Mouse (Mus musculus) kidney, adult 9 months (tissue): ENCODE data around the gene Kif20b.

Experiments used
- DNase-seq: peaks from one replicate; pipeline ENCODE4 v3.0.0; 2022

Kif20b gene

DNA sequence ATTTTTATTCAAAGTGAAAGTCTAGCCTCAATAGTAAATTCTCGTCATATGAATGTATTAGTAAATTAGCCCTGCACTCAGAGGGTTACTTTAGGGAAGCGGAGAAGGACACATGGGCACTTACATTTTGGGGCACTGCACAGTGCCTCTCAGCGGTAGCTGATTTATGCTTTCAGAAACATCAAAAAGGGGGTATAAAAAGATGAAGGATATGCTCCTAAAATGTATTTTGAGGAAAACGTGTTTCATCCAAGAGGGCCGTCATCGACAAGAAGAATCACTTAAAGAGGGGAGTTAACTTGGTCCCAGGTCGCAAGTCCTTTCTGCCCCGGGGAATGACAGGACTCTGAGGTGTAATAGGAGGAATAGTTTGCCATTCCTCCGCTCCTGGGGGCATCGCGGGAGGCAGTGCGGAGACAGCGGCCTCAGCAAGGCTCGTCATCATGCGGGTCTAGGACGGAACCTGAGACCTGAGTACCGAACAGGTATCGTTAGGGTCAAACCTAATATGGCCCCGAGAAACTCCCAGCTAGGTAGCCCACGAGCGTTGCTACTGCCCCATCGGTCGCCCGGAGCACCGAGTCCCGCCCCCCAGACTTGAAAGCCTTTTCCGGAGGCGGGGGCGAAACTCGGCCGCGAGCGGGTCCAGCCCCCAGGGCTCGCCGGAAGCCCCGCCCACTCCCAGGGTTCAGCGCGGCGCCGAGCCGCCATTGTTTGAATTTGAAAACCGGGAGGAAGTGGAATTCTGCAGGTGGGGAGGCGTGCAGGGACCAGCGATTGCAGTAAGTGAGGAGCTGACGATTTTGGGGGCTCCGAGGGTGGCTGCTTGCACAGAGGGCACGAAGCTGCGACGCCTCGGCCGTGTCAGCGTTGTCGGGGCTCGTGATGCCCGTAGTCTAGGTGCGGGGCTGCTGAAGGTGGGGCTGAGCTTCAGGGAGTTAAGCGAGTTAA is at the start of gene Kif20b:
TSS of gene Kif20b (plus strand) at position 710 of the 951 bp plus-strand sequence.
- DNase-seq, result peak; percentile 92

- DNase-seq, result peak; percentile 76
These were observed 45.5 kb upstream of the Kif20b start for GRCm38 (mm10) chr19:34876676-34877075.

DNA sequence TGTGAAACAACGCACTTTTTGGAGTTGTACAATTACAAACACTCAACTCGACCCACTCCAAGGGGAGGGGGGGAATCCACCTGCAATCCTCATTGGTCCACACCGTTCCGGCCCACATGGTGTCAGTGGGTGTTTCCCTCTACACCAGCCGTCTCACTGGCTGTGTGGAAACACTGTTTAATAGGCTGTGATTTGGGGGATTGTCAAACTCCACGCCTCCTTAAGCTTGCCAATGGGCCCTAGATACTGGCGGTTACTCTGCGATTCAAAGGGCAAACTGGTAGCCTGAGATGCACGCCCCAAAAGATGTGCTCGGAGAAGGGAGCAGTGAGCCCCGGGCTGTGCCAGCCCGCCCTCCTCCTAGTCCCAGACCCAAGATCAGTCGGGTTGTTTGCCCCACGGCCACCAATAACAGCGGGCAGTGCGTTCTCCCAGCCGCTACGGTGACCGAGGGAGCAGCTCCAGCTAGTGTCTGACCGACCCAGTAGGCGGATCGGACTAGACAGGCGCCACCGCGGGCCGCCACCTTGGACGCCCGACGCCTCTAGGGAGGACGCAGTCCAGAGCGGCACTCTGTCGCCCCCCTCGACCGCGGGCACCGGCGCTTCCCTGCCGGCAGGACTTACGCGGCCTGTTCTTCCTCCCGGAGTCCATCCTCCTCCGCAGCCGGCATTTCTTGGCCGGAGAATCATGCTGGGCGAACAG is 44.1 kb upstream of the Kif20b start:
- DNase-seq, result peak; percentile 98

DNA sequence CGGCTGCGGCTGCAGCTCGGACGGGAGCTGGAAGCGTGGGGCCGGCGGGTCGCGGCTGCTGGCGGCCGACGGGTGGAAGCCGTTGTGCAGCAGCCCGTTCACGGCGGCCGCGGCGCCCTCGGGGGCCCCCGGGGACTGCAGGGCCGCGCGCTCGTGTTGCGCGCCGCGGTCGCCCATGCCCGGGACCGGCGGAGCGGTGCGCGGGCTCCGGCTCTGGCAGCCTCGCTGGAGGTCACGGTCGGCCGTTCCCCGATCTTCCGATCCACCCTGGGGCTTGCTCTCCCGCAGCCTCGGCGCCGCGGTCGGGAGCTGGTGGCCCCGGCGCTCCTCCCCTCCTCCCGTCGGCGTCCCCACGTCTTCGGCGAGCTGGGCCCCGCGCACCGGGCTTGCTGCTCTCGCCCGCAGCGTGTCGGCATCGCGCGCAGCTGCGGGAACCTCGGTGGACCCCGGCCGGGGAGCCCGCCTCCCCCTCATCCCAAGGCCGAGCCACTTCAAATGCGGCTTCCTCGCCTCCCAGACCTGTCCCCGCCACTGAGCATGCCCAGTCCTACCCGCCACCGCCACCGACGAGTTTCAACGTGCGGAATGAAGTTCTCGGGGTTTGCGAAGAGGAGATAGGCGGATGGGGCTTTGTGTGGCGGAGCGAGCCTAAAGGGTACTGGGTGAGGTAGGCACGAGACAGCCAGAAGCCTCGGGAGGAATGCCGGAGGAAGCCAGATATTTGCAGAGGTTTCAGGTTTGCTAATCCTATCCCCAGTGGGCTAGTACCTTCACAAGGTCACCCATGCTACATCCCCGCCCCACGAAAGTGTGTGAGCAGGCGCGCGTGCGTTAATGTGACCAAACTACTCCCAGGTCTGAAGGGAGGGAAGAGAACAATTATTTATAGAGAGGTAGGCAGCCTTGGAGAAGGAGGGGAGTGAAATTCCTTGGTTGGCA is 43.3 kb upstream of the Kif20b start, which contains the start of gene Pank1:
TSS of gene Pank1 (minus strand) at position 853 of the 939 bp plus-strand sequence.
- peak; percentile 93 for DNase-seq

- no peak for DNase-seq
These were observed 42.5 kb upstream of the Kif20b start for GRCm38 (mm10) chr19:34879624-34880023.

DNA sequence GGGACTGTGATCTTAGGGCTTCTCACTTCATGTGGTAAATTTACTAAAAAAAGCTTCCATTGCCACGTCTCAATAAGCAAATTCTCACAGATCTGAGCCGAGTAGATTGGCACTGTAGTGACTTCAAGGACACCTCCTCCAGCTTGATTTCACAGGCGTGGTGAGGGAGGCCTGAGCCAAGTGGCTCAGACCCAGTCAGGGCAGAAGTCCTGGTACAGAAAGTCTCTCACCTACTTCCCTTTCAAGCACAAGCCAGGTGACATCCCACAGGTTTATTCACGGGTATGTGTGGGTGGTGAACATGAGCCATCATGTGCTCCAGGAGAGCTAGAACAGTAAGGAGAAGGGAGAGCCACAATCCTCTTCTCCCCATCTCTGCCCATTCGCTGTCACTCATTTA is 41.0 kb upstream of the Kif20b start:
- DNase-seq, result peak; percentile 73

GRCm38 (mm10) chr19:34882443-34882842 is 39.7 kb upstream of the Kif20b start:
- peak; percentile 52 for DNase-seq

GRCm38 (mm10) chr19:34883526-34884224 is 38.5 kb upstream of the Kif20b start:
- DNase-seq, result no peak

- DNase-seq, result no peak
These were observed 35.8 kb upstream of the Kif20b start for GRCm38 (mm10) chr19:34886324-34886723.

DNA sequence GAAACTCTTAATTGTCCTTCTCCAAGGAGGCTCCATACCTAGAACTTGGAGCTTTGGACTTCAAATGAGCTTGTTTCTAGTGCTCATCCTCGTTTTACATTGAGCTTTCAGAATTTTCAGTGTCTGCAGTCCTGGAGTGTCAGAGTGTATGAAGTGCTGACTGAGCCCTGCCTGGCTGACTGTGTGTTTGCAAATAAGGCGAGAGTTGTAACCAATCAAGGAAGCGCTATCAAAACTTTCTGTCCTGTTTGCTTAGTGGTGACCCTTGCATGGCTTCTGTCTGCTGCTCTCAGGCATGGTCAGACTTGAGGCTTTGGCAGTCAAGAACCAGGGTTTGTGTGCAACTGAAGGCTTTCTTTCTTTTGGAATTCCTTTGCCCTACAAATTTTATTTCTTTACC is 31.2 kb upstream of the Kif20b start:
- DNase-seq, result no peak

DNA sequence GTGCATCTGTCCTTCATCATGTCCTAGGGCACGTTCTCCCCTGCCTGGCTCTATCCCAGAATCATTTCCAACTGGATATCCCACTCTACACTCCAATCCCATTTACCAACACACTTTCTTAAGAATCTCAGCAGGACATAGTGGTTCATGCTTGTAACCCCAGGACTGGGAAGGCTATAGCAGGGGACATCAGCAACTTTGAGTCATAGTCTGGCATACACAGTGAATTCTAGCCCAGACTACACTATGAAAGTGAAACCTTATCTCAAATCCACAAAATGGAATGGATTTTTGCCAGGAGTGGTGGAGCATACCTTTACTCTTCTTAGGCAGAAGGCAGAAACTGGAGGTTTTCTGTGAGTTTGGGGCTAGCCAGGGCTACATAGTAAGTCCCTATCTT is 30.6 kb upstream of the Kif20b start:
- DNase-seq, result no peak

GRCm38 (mm10) chr19:34895082-34895481 is 27.1 kb upstream of the Kif20b start:
- no peak for DNase-seq

- DNase-seq, result no peak
These were observed 24.8 kb upstream of the Kif20b start for GRCm38 (mm10) chr19:34897082-34897965.

DNA sequence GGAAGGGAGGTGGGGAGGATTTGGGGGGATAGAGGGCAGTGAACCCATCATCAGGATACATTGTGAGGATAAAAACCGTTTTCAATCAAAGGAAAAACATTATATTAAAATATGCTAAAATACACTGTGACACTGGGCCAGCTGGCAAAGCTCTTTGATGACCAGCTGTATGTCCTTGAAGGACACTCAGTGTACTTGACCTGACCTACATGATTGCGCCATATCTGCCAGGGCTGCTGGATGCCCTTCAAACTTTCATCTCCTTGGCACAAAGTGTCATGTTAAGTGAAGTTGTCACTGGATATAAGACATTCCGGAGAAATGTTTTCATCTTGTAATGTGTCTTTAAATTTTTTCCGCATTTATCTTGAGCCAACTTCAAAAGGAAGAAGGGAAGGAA is 23.2 kb upstream of the Kif20b start:
- no peak for DNase-seq

- DNase-seq, result peak; percentile 71
These were observed 20.9 kb upstream of the Kif20b start for GRCm38 (mm10) chr19:34901266-34901665.

- no peak for DNase-seq
These were observed 20.4 kb upstream of the Kif20b start for GRCm38 (mm10) chr19:34901735-34902134.

- DNase-seq, result no peak
These were observed 18.1 kb upstream of the Kif20b start for GRCm38 (mm10) chr19:34904032-34904431.

DNA sequence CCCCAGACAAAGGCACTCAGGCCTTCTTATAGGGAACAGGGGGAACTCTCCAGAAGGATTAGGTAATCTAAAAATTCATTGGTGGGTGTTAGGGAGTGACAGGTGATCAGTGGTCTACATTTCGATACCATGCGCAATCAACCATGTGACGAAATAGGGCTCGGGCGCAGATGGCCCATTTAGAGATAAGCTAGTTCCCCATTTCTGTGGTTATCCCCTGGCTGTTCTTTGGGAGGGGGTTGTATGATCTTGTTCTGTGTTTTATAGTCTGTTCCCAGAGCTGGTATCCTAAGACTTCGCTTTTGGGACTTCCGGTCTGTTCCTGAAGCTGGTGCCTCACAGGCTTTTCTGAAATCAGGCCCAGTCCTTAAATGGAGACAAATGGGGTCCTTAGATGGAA is 16.7 kb upstream of the Kif20b start:
- no peak for DNase-seq

- no peak for DNase-seq
These were observed 15.4 kb upstream of the Kif20b start for GRCm38 (mm10) chr19:34906772-34907171.

DNA sequence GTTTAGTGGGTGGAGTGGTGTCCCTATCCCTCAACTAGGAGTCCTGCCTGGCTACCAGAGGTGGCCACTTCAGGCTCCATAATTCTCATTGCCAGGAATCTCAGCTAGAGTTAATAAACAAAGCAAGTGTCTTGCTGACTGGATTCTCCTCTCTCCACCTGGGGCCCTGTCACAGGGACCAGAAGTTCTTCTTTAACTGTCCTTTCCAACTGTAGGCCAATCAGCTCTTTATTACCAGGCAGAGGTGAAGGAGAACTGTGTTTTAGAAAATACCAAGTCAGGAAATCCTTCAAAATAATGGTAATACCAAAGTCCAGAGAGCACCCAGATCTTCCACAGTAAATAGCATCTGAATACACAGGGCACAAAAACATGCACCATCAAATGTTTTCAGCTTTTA is 9.8 kb upstream of the Kif20b start:
- DNase-seq, result peak; percentile 74

DNA sequence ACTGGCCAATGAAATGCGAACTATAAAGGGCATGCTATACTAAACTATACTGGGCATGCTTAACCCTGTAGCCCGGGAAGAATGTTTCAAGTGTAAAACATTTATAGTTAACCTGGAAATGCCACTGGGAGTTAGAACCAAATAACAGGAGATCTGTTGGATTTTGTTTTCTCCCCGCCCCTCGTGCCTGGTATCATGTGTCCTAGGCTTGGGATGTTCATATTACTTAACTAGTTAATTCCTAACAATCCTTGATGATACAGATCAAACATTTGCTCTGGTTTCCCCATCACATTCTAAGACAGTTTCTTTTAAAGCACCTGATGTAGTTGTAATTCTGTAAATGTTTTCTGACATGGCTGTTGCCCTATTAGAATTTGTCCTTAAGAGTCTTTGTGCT is 2.1 kb upstream of the Kif20b start:
- DNase-seq, result peak; percentile 89
